Mouse (Mus musculus) heart, embryonic 14.5 days (tissue): ENCODE results near the gene Zfp326. TPM values are rescaled to one million over a fixed set of nuclear protein-coding genes. Genes with fewer than 3 reads are reported as not detected.
"Not testable (repeated sequence)": the region's sequence is repeated elsewhere in the genome, so short reads cannot be mapped to it uniquely, and the experiment has no call there.

Experiments used
- ATAC-seq: fragments of 200-750 bp; cut with Nextera tagmentation; 2 replicates; pipeline ENCODE4 v1.8.0; 2017; ENCODE audit warnings: low read depth, moderate TSS enrichment; ENCODE audit not compliant: insufficient number of reproducible peaks, insufficient read depth, low FRiP score
- H3K27ac ChIP-seq, 2 experiments: fragments of 200-500 bp in 1 of 2; fragments of 300-500 bp in 1 of 2; sonication (generic) in 1 of 2; replicated peaks in 1 of 2; 2 replicates each; pipeline ENCODE4 v1.5.1; 2012 to 2014; ENCODE audit warnings: low read depth in 2 of 2, low read length in 2 of 2, control low read depth in 1 of 2, mild to moderate bottlenecking in 1 of 2, mixed read lengths in 1 of 2; ENCODE audit not compliant: control insufficient read depth in 1 of 2, insufficient read depth in 1 of 2
- H3K27me3 ChIP-seq: fragments of 300-500 bp; sonication (generic); 2 replicates; pipeline ENCODE4 v1.6.1; 2014; ENCODE audit warnings: mild to moderate bottlenecking, low read length, control low read depth; ENCODE audit not compliant: control insufficient read depth, insufficient read depth
- H3K36me3 ChIP-seq: fragments of 300-500 bp; sonication (generic); 2 replicates; pipeline ENCODE4 v1.6.1; 2014; ENCODE audit warnings: mild to moderate bottlenecking, control low read depth, low read length, mixed read lengths; ENCODE audit not compliant: control insufficient read depth, insufficient read depth
- H3K4me1 ChIP-seq, 2 experiments: fragments of 200-500 bp in 1 of 2; fragments of 300-500 bp in 1 of 2; sonication (generic) in 1 of 2; 2 replicates each; pipeline ENCODE4 v1.6.1; 2012 to 2014; ENCODE audit warnings: low read length in 2 of 2, control low read depth in 1 of 2, mixed read lengths in 1 of 2; ENCODE audit not compliant: control insufficient read depth in 2 of 2, insufficient read depth in 2 of 2
- H3K4me2 ChIP-seq: fragments of 300-500 bp; sonication (generic); 2 replicates; pipeline ENCODE4 v1.6.1; 2014; ENCODE audit warnings: mild to moderate bottlenecking, low read length
- H3K4me3 ChIP-seq, 2 experiments: fragments of 200-500 bp in 1 of 2; fragments of 300-500 bp in 1 of 2; sonication (generic) in 1 of 2; 2 replicates each; pipeline ENCODE4 v1.5.1; 2012 to 2014; ENCODE audit warnings: low read length in 2 of 2, mild to moderate bottlenecking in 2 of 2, control low read depth in 1 of 2, low read depth in 1 of 2, moderate library complexity in 1 of 2; ENCODE audit not compliant: control insufficient read depth in 1 of 2, insufficient read depth in 1 of 2
- H3K9ac ChIP-seq: fragments of 300-500 bp; sonication (generic); 2 replicates; pipeline ENCODE4 v1.6.1; 2014; ENCODE audit warnings: mild to moderate bottlenecking, low read length
- H3K9me3 ChIP-seq: fragments of 300-500 bp; sonication (generic); 2 replicates; pipeline ENCODE4 v1.6.1; 2016; ENCODE audit warnings: low read length, control low read depth; ENCODE audit not compliant: control insufficient read depth
- WGBS: fragments of 180-500 bp; shearing (Covaris S2); extraction: QIAGEN DNeasy Blood & Tissue Kit; methylation state at CpG from one replicate; pipeline ENCODE4 v1.1.7; 2014; 5-methylcytosine and 5-hydroxymethylcytosine counted together
- polyA plus RNA-seq: library from polyadenylated mRNA; unstranded; fragments of >200 nt; fragmentation: Nextera tagmentation; extraction: Ambion mirVana; gene quantifications from 2 replicates; pipeline ENCODE4 v1.2.1, GENCODE M21; 2014

Gene Zfp326
- polyA plus RNA-seq, 1 experiment from 2014 or later, result 24.4 TPM

DNA sequence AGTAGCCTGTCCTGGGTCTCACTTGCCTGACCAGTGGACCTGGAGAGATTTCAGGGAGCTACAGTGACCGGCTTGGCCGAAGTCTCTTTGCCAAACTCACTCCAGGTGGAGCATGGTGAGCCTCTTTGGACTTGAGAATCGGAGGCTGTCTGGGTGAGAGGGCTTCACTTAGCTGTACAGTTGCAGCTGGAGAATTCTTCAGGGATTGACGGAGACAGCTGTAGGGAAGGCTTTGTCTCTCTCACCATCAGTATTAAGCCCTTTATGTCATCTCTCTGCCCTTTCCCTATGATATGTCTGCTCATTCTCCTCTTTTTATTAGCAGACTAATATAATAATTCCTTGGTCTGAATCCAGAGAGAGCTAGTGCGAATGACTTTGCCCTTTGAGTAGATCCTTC, 18.9 kb upstream of the Zfp326 start:
- H3K27ac ChIP-seq, result no peak overlapping the region
- no peaks in the 10 kb centered on the region for H3K9me3 ChIP-seq
- no peaks in the 10 kb centered on the region for H3K27me3 ChIP-seq
- no peak overlapping the region for H3K9ac ChIP-seq
- H3K4me3 ChIP-seq, result no peak overlapping the region
- no peaks in the 10 kb centered on the region for H3K36me3 ChIP-seq
- 83% methylated on average over 5 of the region's 5 CpGs for WGBS
- H3K4me1 ChIP-seq, result no peaks in the 10 kb centered on the region
- H3K4me2 ChIP-seq, result no peak overlapping the region
- no peak for ATAC-seq

GRCm38 (mm10) chr5:105858754-105859694, 17.3 kb upstream of the Zfp326 start:
- ATAC-seq, result no peak
- no peaks in the 10 kb centered on the region for H3K27me3 ChIP-seq
- H3K36me3 ChIP-seq, result no peaks in the 10 kb centered on the region
- H3K27ac ChIP-seq, result 0 out of 4 replicates have a peak overlapping the region, but pooled peaks of 1 of the 2 experiments have one; percentile 24
- H3K4me3 ChIP-seq, result no peak overlapping the region
- H3K9ac ChIP-seq, result no peak overlapping the region
- H3K4me1 ChIP-seq, result no peaks in the 10 kb centered on the region
- no peak overlapping the region for H3K4me2 ChIP-seq
- no peaks in the 10 kb centered on the region for H3K9me3 ChIP-seq
- 59% methylated on average over 8 of the region's 8 CpGs for WGBS

DNA sequence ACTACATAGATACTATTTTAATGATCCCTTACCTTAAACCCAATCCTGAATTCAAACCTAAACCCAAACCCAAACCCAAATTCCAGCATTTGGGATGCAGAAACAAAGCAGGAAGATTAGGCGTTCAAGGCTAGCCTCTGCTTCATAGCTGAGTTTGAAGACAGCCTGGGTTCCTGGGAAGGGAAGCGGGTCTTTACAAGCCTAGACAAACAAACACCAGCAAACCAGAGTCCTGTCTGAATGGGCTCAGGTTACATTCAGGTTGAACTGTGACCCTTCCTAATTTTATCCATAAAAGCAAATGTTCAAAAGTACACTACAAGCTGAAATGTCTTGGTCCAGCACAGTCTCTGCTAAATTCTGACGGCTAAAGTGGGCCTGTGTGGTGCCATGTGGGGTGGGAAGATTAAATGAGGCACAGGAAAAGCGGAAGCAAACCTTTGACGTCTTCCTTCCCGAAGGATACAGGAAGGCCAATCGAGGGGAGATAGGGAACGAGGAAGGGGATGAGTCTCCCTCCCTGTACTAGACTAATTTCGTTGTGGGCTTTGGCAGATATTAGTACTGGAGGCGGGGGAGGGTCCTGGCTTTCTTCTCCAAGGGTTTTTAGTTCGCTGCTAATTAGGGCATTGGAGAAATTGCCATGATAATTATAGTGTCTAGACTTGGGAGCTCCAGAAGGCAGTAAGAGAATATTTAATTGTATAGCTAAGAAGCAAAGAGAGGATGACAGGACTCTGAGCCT, 16.5 kb upstream of the Zfp326 start:
- H3K27me3 ChIP-seq, result no peaks in the 10 kb centered on the region
- H3K9me3 ChIP-seq, result no peaks in the 10 kb centered on the region
- H3K36me3 ChIP-seq, result no peaks in the 10 kb centered on the region
- no peak for ATAC-seq
- H3K4me1 ChIP-seq, result no peaks in the 10 kb centered on the region
- H3K27ac ChIP-seq, result 0 out of 4 replicates have a peak overlapping the region, but pooled peaks of 1 of the 2 experiments have one; percentile 24
- no peak overlapping the region for H3K4me2 ChIP-seq
- WGBS, result 54% methylated on average over 11 of the region's 11 CpGs
- no peak overlapping the region for H3K4me3 ChIP-seq
- H3K9ac ChIP-seq, result no peak overlapping the region

- Histone ChIP-seq H3K36me3 (no peaks in the 10 kb centered on the region), H3K9ac (no peak overlapping the region), H3K4me3 (no peak overlapping the region), H3K4me2 (no peak overlapping the region), H3K4me1 (no peaks in the 10 kb centered on the region), H3K9me3 (no peaks in the 10 kb centered on the region), H3K27me3 (no peaks in the 10 kb centered on the region), H3K27ac (no peak overlapping the region)
- WGBS, result 77% methylated on average over 10 of the region's 10 CpGs
- no peak for ATAC-seq
These were observed 15.9 kb upstream of the Zfp326 start for GRCm38 (mm10) chr5:105860461-105860835.

GRCm38 (mm10) chr5:105861616-105862015, 14.7 kb upstream of the Zfp326 start:
- no peaks in the 10 kb centered on the region for H3K4me1 ChIP-seq
- no peak overlapping the region for H3K4me3 ChIP-seq
- H3K36me3 ChIP-seq, result no peaks in the 10 kb centered on the region
- no peak overlapping the region for H3K27ac ChIP-seq
- H3K27me3 ChIP-seq, result no peaks in the 10 kb centered on the region
- H3K9ac ChIP-seq, result no peak overlapping the region
- no peaks in the 10 kb centered on the region for H3K9me3 ChIP-seq
- no peak for ATAC-seq
- no peak overlapping the region for H3K4me2 ChIP-seq
- WGBS, result 87% methylated on average over 5 of the region's 5 CpGs

- 55% methylated on average over 5 of the region's 5 CpGs for WGBS
- H3K27me3 ChIP-seq, H3K36me3 ChIP-seq, H3K9me3 ChIP-seq, ATAC-seq, H3K4me2 ChIP-seq, H3K9ac ChIP-seq, H3K27ac ChIP-seq, H3K4me3 ChIP-seq: not testable (repeated sequence)
- H3K4me1 ChIP-seq, result peaks cover 8 to 14% of the 10 kb centered on the region in 2 experiments
These were observed 11.2 kb upstream of the Zfp326 start for GRCm38 (mm10) chr5:105865110-105865628.

DNA sequence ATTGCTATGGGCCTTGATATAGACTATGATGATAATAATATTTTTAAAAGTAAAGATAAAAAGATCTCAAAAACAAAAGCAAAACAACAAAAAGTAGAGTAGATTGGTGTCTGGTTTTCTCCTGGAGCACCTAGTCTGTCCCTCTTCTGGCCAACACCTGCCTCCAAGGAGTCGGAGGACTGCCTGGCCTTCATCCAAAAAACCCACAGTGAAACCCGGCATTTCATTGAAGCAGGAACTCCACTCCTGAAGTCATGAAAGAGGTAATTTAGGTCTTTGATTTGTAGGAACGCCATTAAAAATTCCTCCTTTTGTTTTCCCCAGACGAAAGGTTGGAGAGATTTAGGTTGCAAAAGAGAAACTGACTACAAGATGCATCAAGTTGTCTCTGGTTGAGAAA, 8.9 kb upstream of the Zfp326 start:
- ATAC-seq, result no peak
- Histone ChIP-seq H3K4me2 (peak overlapping the region; percentile 45), H3K27me3 (no peaks in the 10 kb centered on the region), H3K9me3 (no peaks in the 10 kb centered on the region), H3K9ac (0 out of 2 replicates have a peak overlapping the region, but pooled peaks have one; percentile 5), H3K27ac (peak overlapping the region; percentile 44 to 53; a peak in 2 of 4 replicates), H3K36me3 (no peaks in the 10 kb centered on the region), H3K4me1 (peaks cover 8 to 14% of the 10 kb centered on the region in 2 experiments), H3K4me3 (no peak overlapping the region)
- 46% methylated on average over 4 of the region's 4 CpGs for WGBS
